Mouse (Mus musculus): ENCODE data around the gene Nhs.

DNA sequence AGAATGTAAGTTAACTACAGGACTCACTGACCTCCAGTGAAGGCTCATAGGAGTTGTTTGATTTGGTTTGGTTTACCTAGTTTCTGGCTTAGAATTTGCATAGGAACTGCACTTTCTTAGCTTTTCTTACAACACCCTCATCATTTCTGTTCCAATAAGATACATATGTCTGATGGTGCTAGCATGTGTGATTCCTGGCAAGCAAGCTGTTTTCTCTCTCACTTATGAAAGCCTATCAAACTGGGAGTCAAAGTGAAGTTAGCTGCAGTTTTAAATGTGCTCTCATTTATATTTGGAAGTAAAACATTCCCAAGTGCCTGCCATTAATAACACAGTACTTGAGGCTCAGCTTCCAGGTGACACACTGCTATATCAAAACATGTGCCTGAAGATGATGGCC, 207.2 kb downstream of the Nhs start:
- TF ChIP-seq CTCF (IDR thresholded peaks at IDR 0.05; ENCODE audit: borderline replicate concordance, insufficient read depth, low read depth, low read length) = no peak
- no peak for TF ChIP-seq POLR2A (IDR thresholded peaks at IDR 0.05; ENCODE audit: borderline replicate concordance, insufficient read depth, low read length)

Measured in cerebellum, adult 2 months (tissue).